Mouse (Mus musculus) urinary bladder, adult 18-20 months (tissue): ENCODE measurements at regions not wholly inside any gene's neighbourhood (a gene's known extent, or its start where the extent isn't known, plus 50 kb on each side); places are given as distances from the start of the nearest gene placed in this dataset.

Experiments used
- DNase-seq, 2 experiments: peaks; one replicate each; pipeline ENCODE4 v3.0.0; 2022; ENCODE audit warnings: low spot score in 2 of 2, mixed read lengths in 2 of 2

GRCm38 (mm10) chr2:161166681-161167080, 57.8 kb upstream of the Chd6 start:
- DNase-seq = no peak

- DNase-seq = no peak
Observed at GRCm38 (mm10) chr2:161165495-161165894, 56.6 kb upstream of the Chd6 start.

GRCm38 (mm10) chr2:161164320-161164719, 55.4 kb upstream of the Chd6 start:
- DNase-seq = no peak
